Mouse (Mus musculus) embryonic fibroblast, embryonic 13.5 days (primary cell): Measurements from ENCODE around the gene Gm9376. TPM values are rescaled to one million over a fixed set of nuclear protein-coding genes. Genes with fewer than 3 reads are reported as not detected.

Source experiments
- H3K27ac ChIP-seq: 2 replicates; pipeline ENCODE4 v1.5.1; 2012; ENCODE audit warnings: low read length, control low read depth, inconsistent platforms; ENCODE audit not compliant: insufficient read depth
- H3K4me1 ChIP-seq: 2 replicates; pipeline ENCODE4 v1.6.1; 2011; ENCODE audit warnings: low read length; ENCODE audit not compliant: control insufficient read depth, insufficient read depth
- H3K4me3 ChIP-seq: 2 replicates; pipeline ENCODE4 v1.5.1; 2011; ENCODE audit warnings: mild to moderate bottlenecking, control low read depth, low read length; ENCODE audit not compliant: insufficient read depth
- CTCF ChIP-seq: IDR thresholded peaks from 2 replicates; pipeline ENCODE4 v1.5.1; 2011; ENCODE audit warnings: mild to moderate bottlenecking, control low read depth, low read length, moderate library complexity, borderline replicate concordance; ENCODE audit not compliant: insufficient read depth
- POLR2A ChIP-seq: IDR thresholded peaks from 2 replicates; pipeline ENCODE4 v1.6.1; 2011; ENCODE audit warnings: low read depth, mild to moderate bottlenecking, control low read depth, low read length, moderate library complexity
- polyA plus RNA-seq: library from polyadenylated mRNA; stranded (reverse); fragments of >200 nt; gene quantifications from 2 replicates; pipeline ENCODE4 v1.2.4, GENCODE M21; 2011; ENCODE audit warnings: low read depth; ENCODE audit not compliant: missing spikeins, insufficient read length

The Gm9376 gene
- polyA plus RNA-seq: not detected in 2 replicates

- TF ChIP-seq CTCF: no peak
- no peak for TF ChIP-seq POLR2A
- Histone ChIP-seq H3K27ac (no peak within 1 kb of the TSS), H3K4me1 (no peaks in the 10 kb centered on the region), H3K4me3 (no peak within 1 kb of the TSS)
Observed at GRCm38 (mm10) chr14:118266660-118267059, at the start of gene Gm9376. Gene Gm9376, plus strand, starts transcription at chr14:118266960.

- Histone ChIP-seq H3K4me1 (no peaks in the 10 kb centered on the region), H3K4me3 (no peak overlapping the region), H3K27ac (no peak overlapping the region)
- no peak for TF ChIP-seq CTCF
Observed at GRCm38 (mm10) chr14:118220885-118221284, 45.9 kb upstream of the Gm9376 start.

GRCm38 (mm10) chr14:118225061-118225743, 41.6 kb upstream of the Gm9376 start:
- H3K4me1 ChIP-seq: no peaks in the 10 kb centered on the region
- H3K4me3 ChIP-seq: no peak overlapping the region
- no peak for TF ChIP-seq CTCF
- TF ChIP-seq POLR2A: no peak
- H3K27ac ChIP-seq: no peak overlapping the region

- H3K4me1 ChIP-seq: no peaks in the 10 kb centered on the region
- no peak overlapping the region for H3K4me3 ChIP-seq
- TF ChIP-seq POLR2A (no peak), CTCF (no peak)
- no peak overlapping the region for H3K27ac ChIP-seq
Observed at GRCm38 (mm10) chr14:118225911-118226310, 40.8 kb upstream of the Gm9376 start.

- TF ChIP-seq POLR2A (no peak), CTCF (no peak)
- Histone ChIP-seq H3K4me1 (no peaks in the 10 kb centered on the region), H3K4me3 (no peak overlapping the region), H3K27ac (no peak overlapping the region)
Observed at GRCm38 (mm10) chr14:118226471-118227155, 40.1 kb upstream of the Gm9376 start.

GRCm38 (mm10) chr14:118232381-118232970, 34.3 kb upstream of the Gm9376 start:
- H3K4me3 ChIP-seq: no peak overlapping the region
- no peak overlapping the region for H3K27ac ChIP-seq
- no peak for TF ChIP-seq CTCF
- no peak for TF ChIP-seq POLR2A
- no peaks in the 10 kb centered on the region for H3K4me1 ChIP-seq

- no peak overlapping the region for H3K4me3 ChIP-seq
- H3K4me1 ChIP-seq: no peaks in the 10 kb centered on the region
- TF ChIP-seq POLR2A: no peak
- no peak for TF ChIP-seq CTCF
- H3K27ac ChIP-seq: no peak overlapping the region
Observed at GRCm38 (mm10) chr14:118233786-118234540, 32.8 kb upstream of the Gm9376 start.

- no peaks in the 10 kb centered on the region for H3K4me1 ChIP-seq
- no peak overlapping the region for H3K27ac ChIP-seq
- no peak overlapping the region for H3K4me3 ChIP-seq
- no peak for TF ChIP-seq POLR2A
- no peak for TF ChIP-seq CTCF
Observed at GRCm38 (mm10) chr14:118234541-118235210, 32.1 kb upstream of the Gm9376 start.

GRCm38 (mm10) chr14:118235361-118235972, 31.3 kb upstream of the Gm9376 start:
- Histone ChIP-seq H3K4me3 (no peak overlapping the region), H3K27ac (no peak overlapping the region), H3K4me1 (no peaks in the 10 kb centered on the region)
- TF ChIP-seq POLR2A (no peak), CTCF (no peak)
